Comparison of ENCODE assay signal across 7 mouse cellular contexts in the genomic region with DNA sequence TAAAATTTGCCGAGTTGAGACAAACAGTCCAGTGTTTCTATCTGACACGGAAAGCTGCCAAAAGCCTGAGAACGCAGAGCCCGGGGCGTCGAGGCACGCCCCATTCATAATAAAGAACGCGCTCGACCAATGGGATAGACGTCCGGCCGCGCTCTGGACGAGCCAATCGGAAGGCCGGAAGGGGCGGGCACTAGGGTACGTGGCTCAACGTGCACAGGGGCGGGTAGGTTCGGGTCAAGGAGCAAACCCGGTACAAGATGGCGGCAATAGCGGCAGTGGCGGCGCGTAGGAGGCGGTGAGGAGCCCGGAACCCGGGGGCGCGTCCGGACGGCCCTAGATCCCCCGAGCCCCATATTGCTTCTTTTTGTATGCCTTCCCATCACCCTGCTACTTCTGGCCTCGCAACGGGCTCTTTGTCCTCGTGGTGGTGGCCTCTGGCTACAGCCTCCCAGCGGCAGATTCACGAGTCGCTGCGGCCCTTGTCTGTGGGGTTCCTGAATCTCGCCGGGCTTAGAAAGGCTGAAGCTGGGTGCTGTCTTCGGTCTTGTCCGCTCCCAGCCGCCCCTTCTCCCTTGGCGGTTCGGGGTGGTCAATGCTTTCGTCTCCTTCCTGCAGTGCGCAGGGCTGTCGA. TPM values are rescaled to one million over a fixed set of nuclear protein-coding genes. Genes with fewer than 3 reads are reported as not detected.
DNase-seq lines count a peak whose midpoint lies in the region; ATAC-seq and TF ChIP-seq lines count a peak whose summit lies in the region.

Gene Ganab, plus strand, starts transcription at position 207 of the 631 bp plus-strand sequence.

- peak within 1 kb of the TSS; percentile 95 for H3K9ac ChIP-seq in intestine, postnatal 0 days (ENCODE audit: low read depth, low read length)
- peak within 1 kb of the TSS; percentile 88 for H3K9ac ChIP-seq in midbrain, embryonic 12.5 days (replicated peaks)

- ATAC-seq in intestine, postnatal 0 days, result peak; percentile 99
- ATAC-seq in midbrain, embryonic 12.5 days (ENCODE audit: low FRiP score, low read depth), result peak; percentile 99

- peak within 1 kb of the TSS; percentile 89 for H3K27ac ChIP-seq in intestine, postnatal 0 days (ENCODE audit: low read depth, low read length)
- peak within 1 kb of the TSS; percentile 81 for H3K27ac ChIP-seq in midbrain, embryonic 12.5 days (replicated peaks)
- H3K27ac ChIP-seq in small intestine, adult 2 months (ENCODE audit: insufficient read depth, low read depth, low read length), result peak within 1 kb of the TSS; percentile 84

- no peaks in the 10 kb centered on the region for H3K9me3 ChIP-seq in intestine, postnatal 0 days (ENCODE audit: control insufficient read depth)
- no peaks in the 10 kb centered on the region for H3K9me3 ChIP-seq in midbrain, embryonic 12.5 days

- no peaks in the 10 kb centered on the region for H3K4me1 ChIP-seq in intestine, postnatal 0 days (replicated peaks; ENCODE audit: control insufficient read depth, insufficient read depth, low read length)
- peaks cover 29% of the 10 kb centered on the region for H3K4me1 ChIP-seq in midbrain, embryonic 12.5 days
- peaks cover 8% of the 10 kb centered on the region for H3K4me1 ChIP-seq in small intestine, adult 2 months (ENCODE audit: control insufficient read depth, insufficient read depth, insufficient read length, low read length)

- peak within 1 kb of the TSS; percentile 99 for H3K4me3 ChIP-seq in intestine, postnatal 0 days (ENCODE audit: low read depth, low read length)
- peak within 1 kb of the TSS; percentile 87 for H3K4me3 ChIP-seq in midbrain, embryonic 12.5 days
- peak within 1 kb of the TSS; percentile 71 for H3K4me3 ChIP-seq in small intestine, adult 2 months (ENCODE audit: low read depth, low read length)

- intact Hi-C loops in left cerebral cortex, postnatal 4 days (cut with DNase I), result no loop called here

- 0 out of 2 replicates have a peak, but pooled peaks have one; percentile 26 for TF ChIP-seq CTCF in intestine, postnatal 0 days (IDR thresholded peaks at IDR 0.05; ENCODE audit: low read depth)
- TF ChIP-seq CTCF in small intestine, adult 2 months (IDR thresholded peaks at IDR 0.05; ENCODE audit: extremely low read depth, insufficient read length, insufficient replicate concordance, low read depth, low read length), result no peak; the same call in 1 of the 2 replicates

- TF ChIP-seq POLR2A in small intestine, adult 2 months (IDR thresholded peaks at IDR 0.05; ENCODE audit: low read depth, low read length), result peak; percentile 70; the same call in 1 of the 2 replicates

- H3K4me2 ChIP-seq in intestine, postnatal 0 days (replicated peaks; ENCODE audit: low read depth), result peak within 1 kb of the TSS; percentile 80
- H3K4me2 ChIP-seq in midbrain, embryonic 12.5 days (replicated peaks), result peak within 1 kb of the TSS; percentile 90

- no peaks in the 10 kb centered on the region for H3K27me3 ChIP-seq in intestine, postnatal 0 days (replicated peaks; ENCODE audit: control insufficient read depth, insufficient read depth, low read length)
- H3K27me3 ChIP-seq in midbrain, embryonic 12.5 days, result no peaks in the 10 kb centered on the region
- no peaks in the 10 kb centered on the region for H3K27me3 ChIP-seq in small intestine, adult 2 months (ENCODE audit: control insufficient read depth, insufficient read depth, low read length)

- DNase-seq in adrenal gland, adult 8-10 months, result peak; percentile 96
- peak; percentile 95 for DNase-seq in embryo, embryonic 9.5 days (ENCODE audit: extremely low spot score)
- no peak for DNase-seq in gonadal fat pad, adult 2 months (ENCODE audit: low read depth)
- peak; percentile 97 for DNase-seq in left cerebral cortex, postnatal 4 days

- H3K36me3 ChIP-seq in intestine, postnatal 0 days (ENCODE audit: control insufficient read depth, insufficient read depth), result peaks cover 20% of the 10 kb centered on the region
- peaks cover 32% of the 10 kb centered on the region for H3K36me3 ChIP-seq in midbrain, embryonic 12.5 days
- peaks cover 17% of the 10 kb centered on the region for H3K36me3 ChIP-seq in small intestine, adult 2 months (ENCODE audit: control insufficient read depth, insufficient read depth, low read length)

- WGBS in intestine, postnatal 0 days, result under 1% methylated on average over 53 of the region's 53 CpGs
- WGBS in midbrain, embryonic 12.5 days, result 0% methylated on average over 50 of the region's 53 CpGs
- WGBS in small intestine, adult 2 months, result 1% methylated on average over 53 of the region's 53 CpGs

RNA-seq across cellular contexts. Expression of gene Ganab, which starts in this region (rescaled TPM):
- 100 to 1,000 TPM; 204 to 232 (median 222) TPM for total RNA-seq in adrenal gland, adult 8-10 months (2022)
- 134 and 150 TPM in 2 replicates for polyA plus RNA-seq in gonadal fat pad, adult 2 months (2012; rRNA removed)
- 41.4 and 42.3 TPM in 2 replicates for polyA plus RNA-seq in intestine, postnatal 0 days (2015; fragmentation: Nextera tagmentation; extraction: Ambion mirVana)
- 100 to 1,000 TPM; 102 to 110 TPM for total RNA-seq in left cerebral cortex, postnatal 4 days (2021)
- 111 and 115 TPM in 2 replicates for polyA plus RNA-seq in midbrain, embryonic 12.5 days (2016; fragmentation: Nextera tagmentation; extraction: Ambion mirVana)
- 45.7 and 74.1 TPM in 2 replicates for polyA plus RNA-seq in small intestine, adult 2 months (2012; rRNA removed)
